22 mouse cellular contexts compared by ENCODE assay signal in the genomic region with DNA sequence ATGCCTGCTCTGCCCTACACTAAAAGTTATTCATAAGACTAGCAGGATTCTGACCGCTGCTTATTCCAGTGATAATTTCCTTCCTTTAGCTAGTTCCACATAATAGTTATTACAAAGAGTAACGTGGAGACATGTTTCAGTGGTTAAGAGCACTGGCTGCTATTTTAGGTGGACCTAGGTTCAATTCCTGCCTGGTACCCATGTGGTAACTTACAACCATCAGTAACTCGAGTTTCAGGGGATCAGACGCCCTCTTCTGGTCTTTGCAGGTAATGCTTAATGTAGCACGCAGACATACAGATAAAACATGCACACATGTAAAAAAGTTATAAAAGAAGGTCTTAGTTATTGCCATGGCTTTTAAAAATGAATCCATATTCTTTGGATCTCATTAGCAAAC.
DNase-seq lines count a peak whose midpoint lies in the region; ATAC-seq and TF ChIP-seq lines count a peak whose summit lies in the region.
"Had no signal": no experiment of that assay in that cellular context is flagged by ENCODE, and none has a peak within 500 bp of the region (broad histone marks: within the 10 kb centered on the region; RNA-seq: fewer than 3 reads in every experiment).

No protein-coding gene starts in this region.

- TF ChIP-seq RAD21 in MEL (IDR thresholded peaks at IDR 0.05; ENCODE audit: low read depth, low read length), result peak; percentile 29

- no peak for TF ChIP-seq POLR2A in MEL (IDR thresholded peaks at IDR 0.05; ENCODE audit: control insufficient read depth in 1 of 2, insufficient read depth in 1 of 2, low read depth in 1 of 2, low read length in 2 of 2, poor library complexity in 1 of 2)

- no peaks in the 10 kb centered on the region for H3K27me3 ChIP-seq in intestine, postnatal 0 days (replicated peaks; ENCODE audit: control insufficient read depth, insufficient read depth, low read length)
- H3K27me3 ChIP-seq in intestine, embryonic 16.5 days (replicated peaks; ENCODE audit: control insufficient read depth, insufficient read depth, low read length), result no peaks in the 10 kb centered on the region
- H3K27me3 ChIP-seq in lung, postnatal 0 days (replicated peaks; ENCODE audit: insufficient read depth, low read length), result no peaks in the 10 kb centered on the region
- no peaks in the 10 kb centered on the region for H3K27me3 ChIP-seq in MEL (ENCODE audit: control insufficient read depth in 1 of 2, insufficient read depth in 2 of 2, low read length in 2 of 2)
- H3K27me3 ChIP-seq: forebrain, embryonic 15.5 days; heart, embryonic 13.5 days; hindbrain, embryonic 12.5 days; megakaryocyte, embryonic 14.5 days; midbrain, embryonic 13.5 days; neural tube, embryonic 12.5 days; Patski had no signal

- H3K4me2 ChIP-seq in intestine, postnatal 0 days (replicated peaks; ENCODE audit: low read depth), result no peak overlapping the region
- H3K4me2 ChIP-seq in intestine, embryonic 16.5 days (ENCODE audit: low read depth, low read length), result no peak overlapping the region
- H3K4me2 ChIP-seq in lung, postnatal 0 days (replicated peaks; ENCODE audit: low read depth, low read length), result no peak overlapping the region
- H3K4me2 ChIP-seq: forebrain, embryonic 15.5 days; heart, embryonic 13.5 days; hindbrain, embryonic 12.5 days; midbrain, embryonic 13.5 days; neural tube, embryonic 12.5 days had no signal

- H3K79me2 ChIP-seq in MEL (ENCODE audit: control insufficient read depth, insufficient read depth, low read length, poor library complexity), result no peaks in the 10 kb centered on the region

- no peaks in the 10 kb centered on the region for H3K36me3 ChIP-seq in intestine, postnatal 0 days (ENCODE audit: control insufficient read depth, insufficient read depth)
- no peaks in the 10 kb centered on the region for H3K36me3 ChIP-seq in intestine, embryonic 16.5 days (ENCODE audit: control insufficient read depth, insufficient read depth, low read length)
- H3K36me3 ChIP-seq in lung, postnatal 0 days (ENCODE audit: insufficient read depth, low read length), result no peaks in the 10 kb centered on the region
- H3K36me3 ChIP-seq in MEL (ENCODE audit: control insufficient read depth in 1 of 2, insufficient read depth in 2 of 2, low read length in 2 of 2), result no peaks in the 10 kb centered on the region
- H3K36me3 ChIP-seq: forebrain, embryonic 15.5 days; heart, embryonic 13.5 days; hindbrain, embryonic 12.5 days; midbrain, embryonic 13.5 days; neural tube, embryonic 12.5 days had no signal

- no peak for DNase-seq in lung, postnatal 0 days (ENCODE audit: low spot score)
- no peak for DNase-seq in lung, postnatal 10 days
- peak; percentile 28 for DNase-seq in MEL (ENCODE audit: low read depth, low spot score)
- DNase-seq in ovary, postnatal 14 days (ENCODE audit: low spot score), result no peak
- no peak for DNase-seq in ovary, adult 18-20 months (ENCODE audit: low spot score)
- DNase-seq: adrenal gland, adult 8-10 months; cerebellum, adult 2 months; cerebellum, postnatal 25 days; kidney, adult 9 months; kidney, postnatal 36 days; lung, postnatal 36 days; thymus, postnatal 25 days had no signal

- TF ChIP-seq EP300 in lung, postnatal 0 days (IDR thresholded peaks at IDR 0.05), result no peak
- TF ChIP-seq EP300 in MEL (IDR thresholded peaks at IDR 0.05; ENCODE audit: low read depth in 1 of 2, low read length in 2 of 2), result no peak

- no peak overlapping the region for H3K9ac ChIP-seq in intestine, postnatal 0 days (ENCODE audit: low read depth, low read length)
- H3K9ac ChIP-seq in intestine, embryonic 16.5 days (ENCODE audit: low read depth, low read length), result no peak overlapping the region
- H3K9ac ChIP-seq in lung, postnatal 0 days (replicated peaks; ENCODE audit: low read depth), result no peak overlapping the region
- no peak overlapping the region for H3K9ac ChIP-seq in MEL (ENCODE audit: control insufficient read depth, low read depth, low read length, poor library complexity, severe bottlenecking)
- H3K9ac ChIP-seq: forebrain, embryonic 15.5 days; heart, embryonic 13.5 days; hindbrain, embryonic 12.5 days; midbrain, embryonic 13.5 days; neural tube, embryonic 12.5 days had no signal

- no peak overlapping the region for H3K4me3 ChIP-seq in intestine, postnatal 0 days (ENCODE audit: low read depth, low read length)
- H3K4me3 ChIP-seq in intestine, embryonic 16.5 days (ENCODE audit: low read length), result no peak overlapping the region
- no peak overlapping the region for H3K4me3 ChIP-seq in lung, postnatal 0 days (ENCODE audit: low read depth, low read length)
- no peak overlapping the region for H3K4me3 ChIP-seq in MEL (ENCODE audit: control insufficient read depth in 1 of 2, insufficient read depth in 1 of 2, low read depth in 2 of 2, low read length in 2 of 2)
- H3K4me3 ChIP-seq: forebrain, embryonic 15.5 days; heart, embryonic 13.5 days; hindbrain, embryonic 12.5 days; megakaryocyte, embryonic 14.5 days; midbrain, embryonic 13.5 days; neural tube, embryonic 12.5 days had no signal

- H3K4me1 ChIP-seq in intestine, postnatal 0 days (replicated peaks; ENCODE audit: control insufficient read depth, insufficient read depth, low read length), result no peaks in the 10 kb centered on the region
- H3K4me1 ChIP-seq in intestine, embryonic 16.5 days (ENCODE audit: control insufficient read depth, insufficient read depth, low read length), result no peaks in the 10 kb centered on the region
- no peaks in the 10 kb centered on the region for H3K4me1 ChIP-seq in lung, postnatal 0 days (ENCODE audit: insufficient read depth, low read depth, low read length)
- H3K4me1 ChIP-seq in MEL (ENCODE audit: control insufficient read depth in 1 of 2, insufficient read depth in 2 of 2, low read length in 2 of 2), result no peaks in the 10 kb centered on the region
- H3K4me1 ChIP-seq: forebrain, embryonic 15.5 days; heart, embryonic 13.5 days; hindbrain, embryonic 12.5 days; megakaryocyte, embryonic 14.5 days; midbrain, embryonic 13.5 days; neural tube, embryonic 12.5 days had no signal

- TF ChIP-seq CTCF in intestine, postnatal 0 days (IDR thresholded peaks at IDR 0.05; ENCODE audit: low read depth), result peak; percentile 15; the same call in 1 of the 2 replicates
- TF ChIP-seq CTCF in lung, postnatal 0 days (IDR thresholded peaks at IDR 0.05), result 0 out of 2 replicates have a peak, but pooled peaks have one; percentile 7
- TF ChIP-seq CTCF in MEL (IDR thresholded peaks at IDR 0.05 in 2 of 3, conservative IDR thresholded peaks at IDR 0.05 in 1 of 3; ENCODE audit: control insufficient read depth in 1 of 3, insufficient read depth in 1 of 3, low read depth in 2 of 3, low read length in 3 of 3, poor library complexity in 1 of 3, severe bottlenecking in 1 of 3), result peak; percentile 11 to 45 (median 36); a peak in 4 of 6 replicates

- H3K9me3 ChIP-seq in intestine, postnatal 0 days (ENCODE audit: control insufficient read depth), result no peaks in the 10 kb centered on the region
- no peaks in the 10 kb centered on the region for H3K9me3 ChIP-seq in intestine, embryonic 16.5 days (ENCODE audit: control insufficient read depth, low read length)
- H3K9me3 ChIP-seq in lung, postnatal 0 days (ENCODE audit: low read length), result no peaks in the 10 kb centered on the region
- no peaks in the 10 kb centered on the region for H3K9me3 ChIP-seq in MEL (replicated peaks; ENCODE audit: insufficient read depth, low read length)
- H3K9me3 ChIP-seq: heart, embryonic 13.5 days; megakaryocyte, embryonic 14.5 days; neural tube, embryonic 12.5 days had no signal

- no peak for ATAC-seq in intestine, postnatal 0 days
- no peak for ATAC-seq in intestine, embryonic 16.5 days
- ATAC-seq in lung, postnatal 0 days, result no peak
- ATAC-seq: activated CD4-positive, CD25-positive, alpha-beta regulatory T cell, adult 4 months; forebrain, embryonic 15.5 days; midbrain, embryonic 13.5 days; Patski had no signal

- no peak overlapping the region for H3K27ac ChIP-seq in intestine, postnatal 0 days (ENCODE audit: low read depth, low read length)
- H3K27ac ChIP-seq in intestine, embryonic 16.5 days (ENCODE audit: low read length), result no peak overlapping the region
- no peak overlapping the region for H3K27ac ChIP-seq in lung, postnatal 0 days (ENCODE audit: low read length)
- H3K27ac ChIP-seq in MEL (ENCODE audit: control insufficient read depth, low read depth, low read length), result no peak overlapping the region
- H3K27ac ChIP-seq: forebrain, embryonic 15.5 days; heart, embryonic 13.5 days; hindbrain, embryonic 12.5 days; midbrain, embryonic 13.5 days; neural tube, embryonic 12.5 days had no signal

- WGBS in intestine, postnatal 0 days, result 70% methylated on average over 5 of the region's 5 CpGs
- 67% methylated on average over 5 of the region's 5 CpGs for WGBS in intestine, embryonic 16.5 days
- WGBS in lung, postnatal 0 days, result 63% methylated on average over 5 of the region's 5 CpGs

TF ChIP-seq in MEL, 35 proteins besides CTCF, POLR2A, EP300 and RAD21:
- TF ChIP-seq USF1 (IDR thresholded peaks at IDR 0.05; ENCODE audit: low read depth, low read length) (no peak), RCOR1 (IDR thresholded peaks at IDR 0.05; ENCODE audit: low read depth, low read length) (no peak), ZC3H11A (IDR thresholded peaks at IDR 0.05; ENCODE audit: low read depth, low read length) (peak; percentile 29), JUND (IDR thresholded peaks at IDR 0.05; ENCODE audit: low read depth, low read length) (no peak), SMC3 (IDR thresholded peaks at IDR 0.05; ENCODE audit: low read depth, low read length) (peak; percentile 43), USF2 (IDR thresholded peaks at IDR 0.05; ENCODE audit: borderline replicate concordance in 1 of 2, insufficient read depth in 1 of 2, low read depth in 1 of 2, low read length in 2 of 2) (no peak)
